Mouse (Mus musculus): Measurements from ENCODE around the gene H2-Eb2. TPM values are rescaled to one million over a fixed set of nuclear protein-coding genes. Genes with fewer than 3 reads are reported as not detected.

Gene H2-Eb2
- total and polyA plus RNA-seq, 2 experiments from 2014 or later: not detected

- WGBS: 60% methylated on average over 3 of the region's 3 CpGs
- no peak for TF ChIP-seq EP300 (IDR thresholded peaks at IDR 0.05; ENCODE audit: low read depth)
- TF ChIP-seq CTCF (IDR thresholded peaks at IDR 0.05; ENCODE audit: low read depth): no peak
Measured at GRCm38 (mm10) chr17:34384699-34385098, 59.2 kb downstream of the H2-Eb2 start.

GRCm38 (mm10) chr17:34386656-34387055 lies 61.2 kb downstream of the H2-Eb2 start:
- DNase-seq (ENCODE audit: low spot score) (no peak), ATAC-seq (ENCODE audit: insufficient read depth, low read depth) (no peak)
- Histone ChIP-seq H3K27me3 (ENCODE audit: control insufficient read depth, insufficient read depth, low read length) (peaks cover 2% of the 10 kb centered on the region; the same call in 1 of the 2 replicates), H3K4me1 (ENCODE audit: control insufficient read depth, insufficient read depth) (no peaks in the 10 kb centered on the region), H3K36me3 (replicated peaks; ENCODE audit: control insufficient read depth, insufficient read depth, low read length) (no peaks in the 10 kb centered on the region), H3K9ac (replicated peaks; ENCODE audit: low read depth, low read length) (no peak overlapping the region), H3K27ac (ENCODE audit: low read depth) (no peak overlapping the region), H3K4me2 (ENCODE audit: low read depth, low read length) (no peak overlapping the region), H3K9me3 (replicated peaks; ENCODE audit: control insufficient read depth, low read length) (no peaks in the 10 kb centered on the region), H3K4me3 (ENCODE audit: low read depth, low read length) (no peak overlapping the region)
- 71% methylated on average over 2 of the region's 2 CpGs for WGBS
- TF ChIP-seq EP300 (IDR thresholded peaks at IDR 0.05; ENCODE audit: low read depth) (no peak), CTCF (IDR thresholded peaks at IDR 0.05; ENCODE audit: low read depth) (no peak)

More at GRCm38 (mm10) chr17:34384699-34385098, 59.2 kb downstream of the H2-Eb2 start:
- H3K4me3 ChIP-seq (ENCODE audit: low read depth, low read length): no peak overlapping the region
- DNase-seq (ENCODE audit: low spot score) (no peak), ATAC-seq (ENCODE audit: insufficient read depth, low read depth) (no peak)
- no peak overlapping the region for H3K4me2 ChIP-seq (ENCODE audit: low read depth, low read length)
- H3K27ac ChIP-seq (ENCODE audit: low read depth): no peak overlapping the region
- H3K9me3 ChIP-seq (replicated peaks; ENCODE audit: control insufficient read depth, low read length): no peaks in the 10 kb centered on the region
- H3K36me3 ChIP-seq (replicated peaks; ENCODE audit: control insufficient read depth, insufficient read depth, low read length): no peaks in the 10 kb centered on the region
- H3K9ac ChIP-seq (replicated peaks; ENCODE audit: low read depth, low read length): no peak overlapping the region
- H3K4me1 ChIP-seq (ENCODE audit: control insufficient read depth, insufficient read depth): no peaks in the 10 kb centered on the region
- no peaks in the 10 kb centered on the region for H3K27me3 ChIP-seq (ENCODE audit: control insufficient read depth, insufficient read depth, low read length)

- no peak for DNase-seq (ENCODE audit: low spot score)
- H3K36me3 ChIP-seq (replicated peaks; ENCODE audit: control insufficient read depth, insufficient read depth, low read length): no peaks in the 10 kb centered on the region
Measured at GRCm38 (mm10) chr17:34388513-34388912, 63.0 kb downstream of the H2-Eb2 start.

More at GRCm38 (mm10) chr17:34388513-34388912, 63.0 kb downstream of the H2-Eb2 start:
- Histone ChIP-seq H3K27me3 (ENCODE audit: control insufficient read depth, insufficient read depth, low read length) (peaks cover 10% of the 10 kb centered on the region; the same call in 1 of the 2 replicates), H3K4me3 (ENCODE audit: low read depth, low read length) (no peak overlapping the region), H3K4me2 (ENCODE audit: low read depth, low read length) (no peak overlapping the region), H3K4me1 (ENCODE audit: control insufficient read depth, insufficient read depth) (no peaks in the 10 kb centered on the region), H3K27ac (ENCODE audit: low read depth) (no peak overlapping the region), H3K9ac (replicated peaks; ENCODE audit: low read depth, low read length) (no peak overlapping the region), H3K9me3 (replicated peaks; ENCODE audit: control insufficient read depth, low read length) (no peaks in the 10 kb centered on the region)
- 35% methylated on average over 4 of the region's 4 CpGs for WGBS
- no peak for ATAC-seq (ENCODE audit: insufficient read depth, low read depth)
- no peak for TF ChIP-seq EP300 (IDR thresholded peaks at IDR 0.05; ENCODE audit: low read depth)
- TF ChIP-seq CTCF (IDR thresholded peaks at IDR 0.05; ENCODE audit: low read depth): peak; percentile 51

Other genes with a start within 250 kb of the H2-Eb2 start
- gene H2-Oa, start 233.3 kb upstream of the H2-Eb2 start, total RNA-seq (2014; rRNA removed; ENCODE audit: low replicate concordance): not detected in 2 replicates
- gene H2-Oa, start 233.3 kb upstream of the H2-Eb2 start, polyA plus RNA-seq (2015; fragmentation: Nextera tagmentation; extraction: Ambion mirVana): not detected in 2 replicates
- gene H2-DMa, start 206.1 kb upstream of the H2-Eb2 start, total RNA-seq (2014; rRNA removed; ENCODE audit: low replicate concordance): 2.6 and 7.2 TPM in 2 replicates
- gene H2-DMa, start 206.1 kb upstream of the H2-Eb2 start, polyA plus RNA-seq (2015; fragmentation: Nextera tagmentation; extraction: Ambion mirVana): 4.2 and 4.6 TPM in 2 replicates
- gene Brd2, start 203.0 kb upstream of the H2-Eb2 start, total RNA-seq (2014; rRNA removed; ENCODE audit: low replicate concordance): 83.2 and 87.5 TPM in 2 replicates
- 33.4 and 38.4 TPM in 2 replicates for gene Brd2, start 203.0 kb upstream of the H2-Eb2 start, polyA plus RNA-seq (2015; fragmentation: Nextera tagmentation; extraction: Ambion mirVana)
- 1.5 TPM in 1 of 2 replicates, not detected in the other for gene H2-DMb2, start 182.4 kb upstream of the H2-Eb2 start, total RNA-seq (2014; rRNA removed; ENCODE audit: low replicate concordance)
- gene H2-DMb2, start 182.4 kb upstream of the H2-Eb2 start, polyA plus RNA-seq (2015; fragmentation: Nextera tagmentation; extraction: Ambion mirVana): 0.33 and 0.38 TPM in 2 replicates
- gene H2-DMb1, start 172.6 kb upstream of the H2-Eb2 start, total RNA-seq (2014; rRNA removed; ENCODE audit: low replicate concordance): 0.19 TPM in 1 of 2 replicates, not detected in the other
- gene H2-DMb1, start 172.6 kb upstream of the H2-Eb2 start, polyA plus RNA-seq (2015; fragmentation: Nextera tagmentation; extraction: Ambion mirVana): 0.65 and 0.90 TPM in 2 replicates
- gene Tap1, start 138.1 kb upstream of the H2-Eb2 start, total RNA-seq (2014; rRNA removed; ENCODE audit: low replicate concordance): 8.8 and 10.7 TPM in 2 replicates
- gene Tap1, start 138.1 kb upstream of the H2-Eb2 start, polyA plus RNA-seq (2015; fragmentation: Nextera tagmentation; extraction: Ambion mirVana): 2.7 and 3.7 TPM in 2 replicates
- gene Psmb9, start 137.9 kb upstream of the H2-Eb2 start, total RNA-seq (2014; rRNA removed; ENCODE audit: low replicate concordance): 2.9 and 6.3 TPM in 2 replicates
- gene Psmb9, start 137.9 kb upstream of the H2-Eb2 start, polyA plus RNA-seq (2015; fragmentation: Nextera tagmentation; extraction: Ambion mirVana): 2.5 and 3.6 TPM in 2 replicates
- 9.7 and 11.0 TPM in 2 replicates for gene Psmb8, start 127.9 kb upstream of the H2-Eb2 start, total RNA-seq (2014; rRNA removed; ENCODE audit: low replicate concordance)
- gene Psmb8, start 127.9 kb upstream of the H2-Eb2 start, polyA plus RNA-seq (2015; fragmentation: Nextera tagmentation; extraction: Ambion mirVana): 9.4 and 9.9 TPM in 2 replicates
- 3.3 and 14.5 TPM in 2 replicates for gene Tap2, start 122.1 kb upstream of the H2-Eb2 start, total RNA-seq (2014; rRNA removed; ENCODE audit: low replicate concordance)
- 7.0 and 7.5 TPM in 2 replicates for gene Tap2, start 122.1 kb upstream of the H2-Eb2 start, polyA plus RNA-seq (2015; fragmentation: Nextera tagmentation; extraction: Ambion mirVana)
- not detected in 2 replicates for gene H2-Ob, start 86.8 kb upstream of the H2-Eb2 start, total RNA-seq (2014; rRNA removed; ENCODE audit: low replicate concordance)
- gene H2-Ob, start 86.8 kb upstream of the H2-Eb2 start, polyA plus RNA-seq (2015; fragmentation: Nextera tagmentation; extraction: Ambion mirVana): 0.08 and 0.14 TPM in 2 replicates
- gene H2-Ab1, start 68.0 kb upstream of the H2-Eb2 start, total RNA-seq (2014; rRNA removed; ENCODE audit: low replicate concordance): 0.69 and 4.1 TPM in 2 replicates
- 2.0 and 3.6 TPM in 2 replicates for gene H2-Ab1, start 68.0 kb upstream of the H2-Eb2 start, polyA plus RNA-seq (2015; fragmentation: Nextera tagmentation; extraction: Ambion mirVana)
- gene H2-Aa, start 37.8 kb upstream of the H2-Eb2 start, total RNA-seq (2014; rRNA removed; ENCODE audit: low replicate concordance): 5.8 TPM in 1 of 2 replicates, not detected in the other
- gene H2-Aa, start 37.8 kb upstream of the H2-Eb2 start, polyA plus RNA-seq (2015; fragmentation: Nextera tagmentation; extraction: Ambion mirVana): 1.7 and 2.5 TPM in 2 replicates
- gene H2-Eb1, start 19.8 kb upstream of the H2-Eb2 start, total RNA-seq (2014; rRNA removed; ENCODE audit: low replicate concordance): 1.2 TPM in 1 of 2 replicates, not detected in the other
- 4.1 and 4.4 TPM in 2 replicates for gene H2-Eb1, start 19.8 kb upstream of the H2-Eb2 start, polyA plus RNA-seq (2015; fragmentation: Nextera tagmentation; extraction: Ambion mirVana)
- gene Btnl2, start 29.2 kb downstream of the H2-Eb2 start, total RNA-seq (2014; rRNA removed; ENCODE audit: low replicate concordance): not detected in 2 replicates
- gene Btnl2, start 29.2 kb downstream of the H2-Eb2 start, polyA plus RNA-seq (2015; fragmentation: Nextera tagmentation; extraction: Ambion mirVana): not detected in 2 replicates
- gene Btnl1, start 51.5 kb downstream of the H2-Eb2 start, total RNA-seq (2014; rRNA removed; ENCODE audit: low replicate concordance): not detected in 2 replicates
- gene Btnl1, start 51.5 kb downstream of the H2-Eb2 start, polyA plus RNA-seq (2015; fragmentation: Nextera tagmentation; extraction: Ambion mirVana): not detected in 2 replicates
- gene BC051142, start 73.2 kb downstream of the H2-Eb2 start, total RNA-seq (2014; rRNA removed; ENCODE audit: low replicate concordance): not detected in 2 replicates
- 0.41 and 0.62 TPM in 2 replicates for gene BC051142, start 73.2 kb downstream of the H2-Eb2 start, polyA plus RNA-seq (2015; fragmentation: Nextera tagmentation; extraction: Ambion mirVana)
- not detected in 2 replicates for gene Btnl4, start 151.7 kb downstream of the H2-Eb2 start, total RNA-seq (2014; rRNA removed; ENCODE audit: low replicate concordance)
- gene Btnl4, start 151.7 kb downstream of the H2-Eb2 start, polyA plus RNA-seq (2015; fragmentation: Nextera tagmentation; extraction: Ambion mirVana): not detected in 2 replicates
- gene Btnl6, start 191.7 kb downstream of the H2-Eb2 start, total RNA-seq (2014; rRNA removed; ENCODE audit: low replicate concordance): not detected in 2 replicates
- not detected in 2 replicates for gene Btnl6, start 191.7 kb downstream of the H2-Eb2 start, polyA plus RNA-seq (2015; fragmentation: Nextera tagmentation; extraction: Ambion mirVana)
- gene Notch4, start 238.6 kb downstream of the H2-Eb2 start, total RNA-seq (2014; rRNA removed; ENCODE audit: low replicate concordance): 40.7 and 43.2 TPM in 2 replicates
- 6.3 and 6.8 TPM in 2 replicates for gene Notch4, start 238.6 kb downstream of the H2-Eb2 start, polyA plus RNA-seq (2015; fragmentation: Nextera tagmentation; extraction: Ambion mirVana)

Data from heart, postnatal 0 days (tissue).